Mouse (Mus musculus) cerebellum, adult 2 months (tissue): ENCODE results near the gene Ski.

ENCODE experiments used
- CTCF ChIP-seq: fragments of 200-500 bp; IDR thresholded peaks from 2 replicates; pipeline ENCODE4 v1.5.1; 2011; ENCODE audit warnings: low read depth, mild to moderate bottlenecking, control low read depth, low read length, moderate library complexity, borderline replicate concordance; ENCODE audit not compliant: insufficient read depth
- POLR2A ChIP-seq: fragments of 200-500 bp; IDR thresholded peaks from 2 replicates; pipeline ENCODE4 v1.6.1; 2011; ENCODE audit warnings: low read length, control low read depth, borderline replicate concordance; ENCODE audit not compliant: insufficient read depth

DNA sequence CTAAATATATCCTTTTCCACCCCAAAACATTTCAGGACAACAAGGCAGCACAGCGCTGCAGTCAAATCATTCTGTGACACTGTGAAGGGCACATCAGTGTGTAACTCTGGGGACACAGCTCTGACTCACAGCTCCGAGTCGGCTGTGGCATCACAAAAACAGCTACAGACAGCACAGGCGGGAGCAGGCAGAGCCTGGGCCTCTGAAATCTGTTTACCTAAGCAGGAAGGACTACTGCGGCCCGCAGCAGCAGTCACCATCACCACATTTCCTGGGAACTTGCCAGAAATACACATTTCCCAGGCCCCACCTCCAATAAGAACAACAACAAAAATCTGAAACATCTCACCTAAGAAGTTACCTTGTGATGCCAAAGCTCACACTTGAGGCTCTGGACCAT, 24.7 kb downstream of the Ski start:
- TF ChIP-seq CTCF: no peak
- TF ChIP-seq POLR2A: no peak
